Comparison of ENCODE assay signal across 9 mouse cellular contexts in the genomic region with DNA sequence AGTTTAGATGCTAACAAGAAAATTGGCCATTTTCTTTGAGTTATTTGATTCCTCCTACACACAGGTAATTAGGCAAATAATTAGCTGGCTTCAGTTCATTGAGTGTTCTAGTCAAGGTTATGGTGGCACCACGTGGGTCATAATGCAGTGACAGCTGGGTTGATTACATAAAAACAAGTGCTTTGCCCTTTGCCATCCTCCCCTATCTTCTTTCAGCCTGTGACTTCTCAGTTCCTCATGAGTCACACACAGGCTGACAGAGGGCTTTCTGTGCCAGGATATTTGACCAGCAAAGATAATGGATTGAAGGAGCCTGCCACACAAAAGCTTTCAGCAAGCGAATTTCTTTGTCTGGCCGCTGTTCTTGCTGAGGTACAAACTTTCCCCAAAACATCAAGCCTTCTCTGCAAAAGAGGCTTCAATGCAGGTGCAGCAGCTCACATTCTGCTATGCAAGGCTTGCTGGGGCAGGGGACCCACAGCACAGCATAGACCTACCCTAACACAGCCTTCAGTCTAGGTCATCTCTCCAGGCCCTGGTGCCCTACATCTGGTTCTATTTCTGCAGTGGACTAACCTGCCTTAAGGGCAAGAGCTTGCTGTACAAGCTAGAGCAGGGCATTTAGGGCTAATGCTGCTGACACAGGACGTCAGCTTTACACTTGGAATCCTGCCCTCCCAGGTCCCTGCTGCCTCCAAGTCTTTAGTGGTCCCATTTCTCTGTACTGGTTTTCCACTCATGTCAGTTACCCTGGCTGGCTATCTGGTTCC. TPM values are rescaled to one million over a fixed set of nuclear protein-coding genes. Genes with fewer than 3 reads are reported as not detected.
DNase-seq lines count a peak whose midpoint lies in the region; ATAC-seq and TF ChIP-seq lines count a peak whose summit lies in the region.
"Had no signal": no experiment of that assay in that cellular context is flagged by ENCODE, and none has a peak within 500 bp of the region (broad histone marks: within the 10 kb centered on the region; RNA-seq: fewer than 3 reads in every experiment).

No protein-coding gene starts in this region.

- H3K9ac ChIP-seq in liver, adult 2 months (ENCODE audit: low read depth, low read length): no peak overlapping the region
- H3K9ac ChIP-seq in liver, embryonic 11.5 days (ENCODE audit: low read depth, low read length): no peak overlapping the region
- H3K9ac ChIP-seq: limb, embryonic 12.5 days had no signal

- WGBS in liver, adult 2 months: 18% methylated on average over 4 of the region's 4 CpGs
- WGBS in liver, embryonic 11.5 days: 70% methylated on average over 4 of the region's 4 CpGs

- no peak overlapping the region for H3K4me2 ChIP-seq in liver, embryonic 11.5 days
- H3K4me2 ChIP-seq: limb, embryonic 12.5 days had no signal

- TF ChIP-seq CTCF in liver, adult 2 months (IDR thresholded peaks at IDR 0.05; ENCODE audit: low read depth, low read length): no peak

- no peaks in the 10 kb centered on the region for H3K27me3 ChIP-seq in liver, adult 2 months (ENCODE audit: control insufficient read depth, insufficient read depth, low read length)
- H3K27me3 ChIP-seq in liver, embryonic 11.5 days (replicated peaks; ENCODE audit: control insufficient read depth, insufficient read depth, low read length): no peaks in the 10 kb centered on the region
- H3K27me3 ChIP-seq: limb, embryonic 12.5 days had no signal

- no peaks in the 10 kb centered on the region for H3K9me3 ChIP-seq in liver, embryonic 11.5 days (ENCODE audit: control insufficient read depth, low read length)
- H3K9me3 ChIP-seq: limb, embryonic 12.5 days had no signal

- intact Hi-C loops in heart, postnatal 14 days (cut with DNase I): no loop called here

- no peak overlapping the region for H3K4me3 ChIP-seq in liver, adult 2 months (ENCODE audit: insufficient read depth, low read depth, low read length)
- H3K4me3 ChIP-seq in liver, embryonic 11.5 days (ENCODE audit: low read depth, low read length): no peak overlapping the region
- H3K4me3 ChIP-seq: limb, embryonic 12.5 days had no signal

- peak overlapping the region; percentile 51 for H3K27ac ChIP-seq in liver, adult 2 months (replicated peaks; ENCODE audit: insufficient read depth, low read depth, low read length)
- H3K27ac ChIP-seq in liver, embryonic 11.5 days (ENCODE audit: low read depth, low read length): no peak overlapping the region
- H3K27ac ChIP-seq: limb, embryonic 12.5 days had no signal

- peaks cover 7% of the 10 kb centered on the region for H3K4me1 ChIP-seq in liver, adult 2 months (ENCODE audit: control insufficient read depth, insufficient read depth, low read length)
- no peaks in the 10 kb centered on the region; the same call in 1 of the 2 replicates for H3K4me1 ChIP-seq in liver, embryonic 11.5 days (replicated peaks; ENCODE audit: control insufficient read depth, insufficient read depth, low read length)

- no peaks in the 10 kb centered on the region for H3K79me2 ChIP-seq in liver, adult 2 months (ENCODE audit: control insufficient read depth, insufficient read depth, low read length)

- H3K36me3 ChIP-seq in liver, adult 2 months (ENCODE audit: control insufficient read depth, insufficient read depth, low read length): no peaks in the 10 kb centered on the region
- H3K36me3 ChIP-seq in liver, embryonic 11.5 days (ENCODE audit: control insufficient read depth, insufficient read depth, low read length): no peaks in the 10 kb centered on the region
- H3K36me3 ChIP-seq: limb, embryonic 12.5 days had no signal

- TF ChIP-seq POLR2A in liver, adult 2 months (IDR thresholded peaks at IDR 0.05; ENCODE audit: extremely low read depth, insufficient read depth, low read length): no peak

- peak; percentile 87 for DNase-seq in liver, adult 2 months (ENCODE audit: extremely low read depth, low read depth, low spot score)
- no peak for DNase-seq in liver, embryonic 11.5 days (ENCODE audit: low spot score)
- peak; percentile 18 for DNase-seq in adrenal gland, postnatal 25 days
- peak; percentile 4 to 12 for DNase-seq in heart, postnatal 14 days
- DNase-seq in thymus, postnatal 4 days: no peak
- no peak for DNase-seq in neural tube, embryonic 10.5 days (ENCODE audit: extremely low spot score, low spot score)
- DNase-seq in urinary bladder, adult 2 months (ENCODE audit: low spot score): no peak

- ATAC-seq in liver, embryonic 11.5 days (replicated peaks; ENCODE audit: low FRiP score): no peak
- peak; percentile 41; the same call in 1 of the 2 replicates for ATAC-seq in monocyte, adult 5-6 weeks (replicated peaks; ENCODE audit: insufficient number of reproducible peaks, low FRiP score, low TSS enrichment, poor library complexity, severe bottlenecking)

RNA-seq across cellular contexts. Expression of a gene that starts 30.7 kb away (rescaled TPM):
- 36.0 and 63.5 TPM in 2 replicates for total RNA-seq in liver, adult 2 months (2014; rRNA removed)
- polyA plus RNA-seq in liver, adult 2 months (2012; rRNA removed): 11.9 and 13.7 TPM in 2 replicates
- 4.1 and 5.7 TPM in 2 replicates for polyA plus RNA-seq in liver, embryonic 11.5 days (2014; fragmentation: Nextera tagmentation; extraction: Ambion mirVana)
- 10.0 and 14.3 TPM in 2 replicates for total RNA-seq in adrenal gland, postnatal 25 days (2021)
- total RNA-seq in heart, postnatal 14 days (2021): 10 to 100 TPM; 11.5 to 13.0 TPM
- total RNA-seq in monocyte, adult 5-6 weeks (2017): 69.9 to 79.8 TPM (median 70.6 TPM) in 3 replicates
- polyA plus RNA-seq in urinary bladder, adult 2 months (2012; rRNA removed): 20.3 and 25.3 TPM in 2 replicates

RNA-seq across cellular contexts. Expression of a gene that starts 31.3 kb away (rescaled TPM):
- total RNA-seq in liver, adult 2 months (2014; rRNA removed): 26.0 and 31.6 TPM in 2 replicates
- polyA plus RNA-seq in liver, adult 2 months (2012; rRNA removed): 11.2 and 12.2 TPM in 2 replicates
- polyA plus RNA-seq in liver, embryonic 11.5 days (2014; fragmentation: Nextera tagmentation; extraction: Ambion mirVana): 3.2 and 3.8 TPM in 2 replicates
- 6.9 and 10.8 TPM in 2 replicates for total RNA-seq in adrenal gland, postnatal 25 days (2021)
- 1 to 10 TPM; 9.4 to 9.9 TPM for total RNA-seq in heart, postnatal 14 days (2021)
- 29.2 to 67.2 TPM (median 45.3 TPM) in 3 replicates for total RNA-seq in monocyte, adult 5-6 weeks (2017)
- polyA plus RNA-seq in urinary bladder, adult 2 months (2012; rRNA removed): 13.2 and 18.3 TPM in 2 replicates

RNA-seq across cellular contexts. Expression of a gene that starts 36.3 kb away (rescaled TPM):
- total RNA-seq in liver, adult 2 months (2014; rRNA removed): 19.5 and 24.5 TPM in 2 replicates
- 3.3 and 4.5 TPM in 2 replicates for polyA plus RNA-seq in liver, adult 2 months (2012; rRNA removed)
- 0.70 and 1.3 TPM in 2 replicates for polyA plus RNA-seq in liver, embryonic 11.5 days (2014; fragmentation: Nextera tagmentation; extraction: Ambion mirVana)
- total RNA-seq in adrenal gland, postnatal 25 days (2021): 12.9 and 18.6 TPM in 2 replicates
- 10 to 100 TPM in 1 of 2 experiments, 1 to 10 TPM in 1; 9.8 to 10.0 TPM for total RNA-seq in heart, postnatal 14 days (2021)
- 41.3 to 81.6 TPM (median 50.3 TPM) in 3 replicates for total RNA-seq in monocyte, adult 5-6 weeks (2017)
- 12.8 and 19.4 TPM in 2 replicates for polyA plus RNA-seq in urinary bladder, adult 2 months (2012; rRNA removed)

Comparison
In these comparisons a context has a peak if more than half of its experiments do, and no peak if none do; other contexts are left out.
1. DNase-seq: peak in liver, adult 2 months (single experiment), adrenal gland, postnatal 25 days (single experiment) and heart, postnatal 14 days (2 of 2); none in liver, embryonic 11.5 days (single experiment), thymus, postnatal 4 days (single experiment), neural tube, embryonic 10.5 days (single experiment) and urinary bladder, adult 2 months (single experiment).